In genomic region chr16:17986456-17987132, GRCm38 (mm10) we compare ENCODE assay signal across 8 mouse cellular contexts. TPM values are rescaled to one million over a fixed set of nuclear protein-coding genes. Genes with fewer than 3 reads are reported as not detected.
DNase-seq lines count a peak whose midpoint lies in the region; ATAC-seq and TF ChIP-seq lines count a peak whose summit lies in the region.

No protein-coding gene starts in this region.

- peak; percentile 68 for ATAC-seq in intestine, postnatal 0 days

- H3K4me2 ChIP-seq in intestine, postnatal 0 days (replicated peaks; ENCODE audit: low read depth): no peak overlapping the region

- H3K27me3 ChIP-seq in intestine, postnatal 0 days (replicated peaks; ENCODE audit: control insufficient read depth, insufficient read depth, low read length): no peaks in the 10 kb centered on the region

- TF ChIP-seq POLR2A in bone marrow, adult 2 months (IDR thresholded peaks at IDR 0.05; ENCODE audit: borderline replicate concordance, control insufficient read depth, low read depth, low read length): no peak

- WGBS in bone marrow, adult 2 months: 26% methylated on average over 10 of the region's 10 CpGs
- 52% methylated on average over 10 of the region's 10 CpGs for WGBS in intestine, postnatal 0 days

- H3K36me3 ChIP-seq in intestine, postnatal 0 days (ENCODE audit: control insufficient read depth, insufficient read depth): no peaks in the 10 kb centered on the region

- peak; percentile 85 for TF ChIP-seq CTCF in bone marrow, adult 2 months (IDR thresholded peaks at IDR 0.05; ENCODE audit: control insufficient read depth, insufficient read depth, low read length)
- TF ChIP-seq CTCF in intestine, postnatal 0 days (IDR thresholded peaks at IDR 0.05; ENCODE audit: low read depth): peak; percentile 90

- 0 out of 2 replicates have a peak, but pooled peaks cover 9% of the 10 kb centered on the region for H3K9me3 ChIP-seq in intestine, postnatal 0 days (ENCODE audit: control insufficient read depth)

- DNase-seq in ovary, adult 18-20 months (ENCODE audit: low spot score): peak; percentile 18
- DNase-seq in ovary, postnatal 10 days (ENCODE audit: low spot score): no peak
- DNase-seq in fibroblast of lung, adult 2 months (ENCODE audit: low read depth): peak; percentile 17
- DNase-seq in lung, adult 18-20 months: peak; percentile 60 to 76
- DNase-seq in right cerebral cortex, postnatal 10 days (ENCODE audit: low spot score in 2 of 2): peak; percentile 55 to 67
- no peak for DNase-seq in yolk sac, embryonic 10.5 days (ENCODE audit: low spot score)

- no peak overlapping the region for H3K4me3 ChIP-seq in bone marrow, adult 2 months (replicated peaks; ENCODE audit: control insufficient read depth, low read depth, low read length)
- no peak overlapping the region for H3K4me3 ChIP-seq in intestine, postnatal 0 days (ENCODE audit: low read depth, low read length)

- H3K9ac ChIP-seq in intestine, postnatal 0 days (ENCODE audit: low read depth, low read length): no peak overlapping the region

- H3K27ac ChIP-seq in bone marrow, adult 2 months (ENCODE audit: control insufficient read depth, insufficient read depth, low read depth, low read length, poor library complexity): no peak overlapping the region
- no peak overlapping the region for H3K27ac ChIP-seq in intestine, postnatal 0 days (ENCODE audit: low read depth, low read length)

- H3K4me1 ChIP-seq in bone marrow, adult 2 months (ENCODE audit: control insufficient read depth, insufficient read depth, low read length): no peaks in the 10 kb centered on the region; the same call in none of the 2 replicates
- H3K4me1 ChIP-seq in intestine, postnatal 0 days (replicated peaks; ENCODE audit: control insufficient read depth, insufficient read depth, low read length): no peaks in the 10 kb centered on the region

RNA-seq across cellular contexts. Expression of gene Vpreb2, which starts 6.4 kb away (rescaled TPM):
- 3.1 TPM in 1 of 2 replicates, not detected in the other for polyA plus RNA-seq in bone marrow, adult 2 months (2011; ENCODE audit: insufficient read depth, insufficient read length, low replicate concordance, missing spikeins)
- polyA plus RNA-seq in intestine, postnatal 0 days (2015; fragmentation: Nextera tagmentation; extraction: Ambion mirVana): not detected in 2 replicates

RNA-seq across cellular contexts. Expression of gene Slc25a1, which starts 58.6 kb away (rescaled TPM):
- polyA plus RNA-seq in bone marrow, adult 2 months (2011; ENCODE audit: insufficient read depth, insufficient read length, low replicate concordance, missing spikeins): 15.2 and 19.9 TPM in 2 replicates
- polyA plus RNA-seq in intestine, postnatal 0 days (2015; fragmentation: Nextera tagmentation; extraction: Ambion mirVana): 236 and 245 TPM in 2 replicates

Comparison
In these comparisons a context has a peak if more than half of its experiments do, and no peak if none do; other contexts are left out.
1. DNase-seq: peak in ovary, adult 18-20 months (single experiment), fibroblast of lung, adult 2 months (single experiment), lung, adult 18-20 months (2 of 2) and right cerebral cortex, postnatal 10 days (2 of 2); none in ovary, postnatal 10 days (single experiment) and yolk sac, embryonic 10.5 days (single experiment).
2. RNA of gene Slc25a1, which starts 58.6 kb away (polyA plus RNA-seq): 236 to 245 TPM in intestine, postnatal 0 days; 15.2 to 19.9 TPM in bone marrow, adult 2 months; every median in the first group is over 10 times any median in the second.